Mouse (Mus musculus) limb, embryonic 13.5 days (tissue): ENCODE measurements around the gene Tmc2. TPM values are rescaled to one million over a fixed set of nuclear protein-coding genes. Genes with fewer than 3 reads are reported as not detected.

ENCODE experiments used
- ATAC-seq: fragments of 200-750 bp; cut with Nextera tagmentation; 2 replicates; pipeline ENCODE4 v1.8.0; 2017; ENCODE audit warnings: low read depth, moderate number of reproducible peaks, moderate TSS enrichment; ENCODE audit not compliant: low FRiP score
- H3K27ac ChIP-seq: fragments of 300-500 bp; sonication (generic); 2 replicates; pipeline ENCODE4 v1.5.1; 2015; ENCODE audit warnings: inconsistent platforms, mild to moderate bottlenecking, moderate library complexity
- H3K27me3 ChIP-seq: fragments of 300-500 bp; sonication (generic); 2 replicates; pipeline ENCODE4 v1.6.1; 2015; ENCODE audit warnings: mild to moderate bottlenecking, inconsistent platforms
- H3K36me3 ChIP-seq: fragments of 300-500 bp; sonication (generic); 2 replicates; pipeline ENCODE4 v1.6.1; 2015; ENCODE audit warnings: inconsistent platforms, mild to moderate bottlenecking, moderate library complexity
- H3K4me1 ChIP-seq: fragments of 300-500 bp; sonication (generic); 2 replicates; pipeline ENCODE4 v1.6.1; 2015; ENCODE audit warnings: inconsistent platforms
- H3K4me2 ChIP-seq: fragments of 300-500 bp; sonication (generic); replicated peaks from 2 replicates; pipeline ENCODE4 v1.6.1; 2015; ENCODE audit warnings: inconsistent platforms, mild to moderate bottlenecking, moderate library complexity
- H3K4me3 ChIP-seq: fragments of 300-500 bp; sonication (generic); 2 replicates; pipeline ENCODE4 v1.5.1; 2015; ENCODE audit warnings: moderate library complexity, mild to moderate bottlenecking, inconsistent platforms
- H3K9ac ChIP-seq: fragments of 300-500 bp; sonication (generic); 2 replicates; pipeline ENCODE4 v1.6.1; 2015; ENCODE audit warnings: mild to moderate bottlenecking, inconsistent platforms
- H3K9me3 ChIP-seq: fragments of 300-500 bp; sonication (generic); 2 replicates; pipeline ENCODE4 v1.6.1; 2016; ENCODE audit warnings: inconsistent platforms
- WGBS: fragments of 180-500 bp; shearing (Covaris S2); methylation state at CpG from one replicate; pipeline ENCODE4 v1.1.7; 2015; 5-methylcytosine and 5-hydroxymethylcytosine counted together
- polyA plus RNA-seq: library from polyadenylated mRNA; unstranded; fragments of >200 nt; fragmentation: Nextera tagmentation; extraction: Ambion mirVana; gene quantifications from 2 replicates; pipeline ENCODE4 v1.2.1, GENCODE M21; 2015

Tmc2 gene
- not detected in 2 replicates for polyA plus RNA-seq

DNA sequence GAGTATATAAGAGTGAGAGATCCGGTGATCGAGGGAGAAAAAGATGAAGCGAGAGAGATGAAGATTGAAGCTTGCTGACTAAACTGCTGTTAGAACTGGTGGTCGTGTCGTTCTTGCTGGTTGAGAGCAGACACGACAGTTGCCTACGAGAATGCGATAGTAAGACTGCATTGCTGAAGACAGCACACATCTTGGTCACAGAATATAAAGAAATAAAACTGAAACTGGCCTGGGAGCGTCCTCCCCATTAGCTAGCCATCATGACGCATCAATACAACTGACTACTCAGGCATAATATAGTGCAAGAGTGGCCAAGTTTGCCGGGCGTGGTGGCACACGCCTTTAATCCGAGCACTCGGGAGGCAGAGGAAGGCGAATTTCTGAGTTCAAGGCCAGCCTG lies at the start of gene Tmc2:
Gene Tmc2 (plus strand): TSS at position 301 of the 400 bp plus-strand sequence.
- Histone ChIP-seq H3K36me3 (no peaks in the 10 kb centered on the region), H3K4me3 (no peak within 1 kb of the TSS), H3K4me2 (no peak within 1 kb of the TSS), H3K27ac (no peak within 1 kb of the TSS), H3K4me1 (no peaks in the 10 kb centered on the region), H3K9ac (no peak within 1 kb of the TSS), H3K9me3 (peaks cover 5% of the 10 kb centered on the region; the same call in 1 of the 2 replicates), H3K27me3 (no peaks in the 10 kb centered on the region)
- WGBS, result 92% methylated on average over 16 of the region's 16 CpGs
- ATAC-seq, result no peak

- Histone ChIP-seq H3K4me3 (no peak overlapping the region), H3K9me3 (no peaks in the 10 kb centered on the region), H3K27ac (no peak overlapping the region), H3K36me3 (no peaks in the 10 kb centered on the region), H3K9ac (no peak overlapping the region), H3K4me1 (no peaks in the 10 kb centered on the region), H3K27me3 (no peaks in the 10 kb centered on the region), H3K4me2 (no peak overlapping the region)
- WGBS, result 73% methylated on average over 5 of the region's 5 CpGs
- no peak for ATAC-seq
Measured at GRCm38 (mm10) chr2:130146089-130146668, 48.8 kb upstream of the Tmc2 start.

GRCm38 (mm10) chr2:130155171-130155570 lies 39.8 kb upstream of the Tmc2 start:
- H3K36me3 ChIP-seq, result no peaks in the 10 kb centered on the region
- no peaks in the 10 kb centered on the region for H3K9me3 ChIP-seq
- no peaks in the 10 kb centered on the region for H3K27me3 ChIP-seq
- H3K27ac ChIP-seq, result no peak overlapping the region
- 86% methylated on average over 3 of the region's 3 CpGs for WGBS
- no peak overlapping the region for H3K4me3 ChIP-seq
- no peak overlapping the region for H3K9ac ChIP-seq
- no peak overlapping the region for H3K4me2 ChIP-seq
- H3K4me1 ChIP-seq, result no peaks in the 10 kb centered on the region
- ATAC-seq, result no peak

- H3K36me3 ChIP-seq, result no peaks in the 10 kb centered on the region
- H3K4me1 ChIP-seq, result no peaks in the 10 kb centered on the region
- no peak overlapping the region for H3K4me3 ChIP-seq
- no peak for ATAC-seq
- H3K4me2 ChIP-seq, result no peak overlapping the region
- no peak overlapping the region for H3K27ac ChIP-seq
- H3K27me3 ChIP-seq, result no peaks in the 10 kb centered on the region
- no peaks in the 10 kb centered on the region for H3K9me3 ChIP-seq
- no peak overlapping the region for H3K9ac ChIP-seq
Measured at GRCm38 (mm10) chr2:130155851-130156250, 39.1 kb upstream of the Tmc2 start.

GRCm38 (mm10) chr2:130157231-130158087 lies 37.5 kb upstream of the Tmc2 start:
- Histone ChIP-seq H3K36me3 (no peaks in the 10 kb centered on the region), H3K27ac (no peak overlapping the region), H3K4me2 (no peak overlapping the region), H3K4me1 (no peaks in the 10 kb centered on the region), H3K9ac (no peak overlapping the region), H3K4me3 (no peak overlapping the region), H3K27me3 (no peaks in the 10 kb centered on the region), H3K9me3 (no peaks in the 10 kb centered on the region)
- WGBS, result 83% methylated on average over 14 of the region's 14 CpGs
- no peak for ATAC-seq

DNA sequence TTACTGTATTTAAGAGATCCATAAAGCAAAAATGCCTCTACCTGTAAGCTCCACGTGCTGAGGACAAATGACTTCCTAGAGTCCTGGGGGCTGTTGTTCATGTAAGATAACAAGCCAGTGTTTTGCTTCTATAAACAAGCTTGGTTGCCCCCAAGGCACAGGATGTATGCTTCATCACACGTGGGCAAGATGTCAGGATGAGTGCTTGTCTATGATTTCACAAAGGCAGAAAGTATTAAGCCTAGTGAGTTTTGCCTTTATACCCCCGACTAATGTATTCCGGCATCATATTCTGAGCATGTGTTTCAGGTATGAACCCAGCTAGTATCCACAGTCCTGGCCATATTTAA lies 36.9 kb upstream of the Tmc2 start:
- 65% methylated on average over 4 of the region's 4 CpGs for WGBS
- H3K27me3 ChIP-seq, result no peaks in the 10 kb centered on the region
- no peak overlapping the region for H3K4me3 ChIP-seq
- H3K4me2 ChIP-seq, result no peak overlapping the region
- no peaks in the 10 kb centered on the region for H3K9me3 ChIP-seq
- ATAC-seq, result no peak
- H3K4me1 ChIP-seq, result no peaks in the 10 kb centered on the region
- H3K9ac ChIP-seq, result no peak overlapping the region
- no peaks in the 10 kb centered on the region for H3K36me3 ChIP-seq
- H3K27ac ChIP-seq, result no peak overlapping the region

GRCm38 (mm10) chr2:130162701-130163100 lies 32.3 kb upstream of the Tmc2 start:
- no peak overlapping the region for H3K9ac ChIP-seq
- peaks cover 32% of the 10 kb centered on the region for H3K36me3 ChIP-seq
- no peaks in the 10 kb centered on the region for H3K27me3 ChIP-seq
- no peak for ATAC-seq
- no peak overlapping the region for H3K4me3 ChIP-seq
- H3K4me1 ChIP-seq, result no peaks in the 10 kb centered on the region
- no peak overlapping the region for H3K4me2 ChIP-seq
- H3K9me3 ChIP-seq, result no peaks in the 10 kb centered on the region
- WGBS, result 86% methylated on average over 5 of the region's 5 CpGs
- H3K27ac ChIP-seq, result no peak overlapping the region

DNA sequence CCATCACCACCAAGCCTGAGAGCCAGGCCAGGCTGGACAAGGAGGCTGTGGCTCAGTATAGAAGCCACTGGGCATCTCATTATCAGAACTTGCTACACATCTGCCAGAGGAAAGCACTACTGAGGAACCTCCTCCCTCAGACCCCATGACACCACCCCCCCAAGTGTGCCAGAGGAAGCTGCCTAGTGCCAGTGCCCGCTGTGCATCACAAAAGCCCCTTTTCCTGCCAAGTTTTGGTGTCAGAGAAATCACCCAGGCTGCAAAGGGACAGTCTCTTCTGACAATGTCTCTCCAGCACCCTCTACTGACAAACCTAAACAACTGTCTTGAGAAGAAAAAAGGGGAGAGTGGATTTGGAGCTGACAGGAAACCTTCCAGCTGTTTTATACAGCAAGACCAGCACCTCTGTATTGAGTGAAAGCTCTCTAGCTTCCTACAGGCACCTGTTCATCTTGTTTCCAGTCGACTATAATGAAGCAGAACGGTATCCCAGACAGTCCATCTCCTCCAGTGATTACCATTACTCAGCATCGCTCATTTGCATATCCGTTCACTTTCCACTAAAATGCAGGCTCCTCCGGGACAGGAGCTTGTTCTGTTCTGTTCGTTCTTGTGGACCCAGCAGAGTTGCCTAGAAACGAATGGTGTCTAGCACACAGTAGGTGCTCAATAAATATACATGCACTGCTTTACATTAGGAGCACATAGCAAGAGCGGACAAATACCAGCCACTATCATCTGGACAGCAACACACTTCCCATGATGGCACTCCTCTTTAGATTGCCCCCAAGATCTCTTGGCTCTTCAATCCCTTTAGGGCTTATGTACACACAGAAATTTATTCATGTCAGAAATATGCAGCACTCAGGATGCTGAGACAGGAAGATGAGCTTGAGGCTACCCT lies 28.4 kb upstream of the Tmc2 start:
- H3K4me1 ChIP-seq, result no peaks in the 10 kb centered on the region

GRCm38 (mm10) chr2:130167861-130168260 lies 27.1 kb upstream of the Tmc2 start:
- 56% methylated on average over 3 of the region's 3 CpGs for WGBS
- no peak overlapping the region for H3K4me3 ChIP-seq
- no peaks in the 10 kb centered on the region for H3K4me1 ChIP-seq
- no peaks in the 10 kb centered on the region for H3K27me3 ChIP-seq
- H3K27ac ChIP-seq, result no peak overlapping the region
- ATAC-seq, result no peak
- H3K4me2 ChIP-seq, result no peak overlapping the region
- H3K9ac ChIP-seq, result no peak overlapping the region
- no peaks in the 10 kb centered on the region for H3K9me3 ChIP-seq
- peaks cover 73% of the 10 kb centered on the region for H3K36me3 ChIP-seq

More for the DNA sequence above, 28.4 kb upstream of the Tmc2 start:
- Histone ChIP-seq H3K36me3 (peaks cover 60% of the 10 kb centered on the region), H3K27ac (no peak overlapping the region), H3K9ac (no peak overlapping the region), H3K4me3 (no peak overlapping the region), H3K4me2 (no peak overlapping the region), H3K27me3 (no peaks in the 10 kb centered on the region), H3K9me3 (no peaks in the 10 kb centered on the region)
- ATAC-seq, result no peak; the same call in 1 of the 2 replicates
- WGBS, result 73% methylated on average over 9 of the region's 9 CpGs

DNA sequence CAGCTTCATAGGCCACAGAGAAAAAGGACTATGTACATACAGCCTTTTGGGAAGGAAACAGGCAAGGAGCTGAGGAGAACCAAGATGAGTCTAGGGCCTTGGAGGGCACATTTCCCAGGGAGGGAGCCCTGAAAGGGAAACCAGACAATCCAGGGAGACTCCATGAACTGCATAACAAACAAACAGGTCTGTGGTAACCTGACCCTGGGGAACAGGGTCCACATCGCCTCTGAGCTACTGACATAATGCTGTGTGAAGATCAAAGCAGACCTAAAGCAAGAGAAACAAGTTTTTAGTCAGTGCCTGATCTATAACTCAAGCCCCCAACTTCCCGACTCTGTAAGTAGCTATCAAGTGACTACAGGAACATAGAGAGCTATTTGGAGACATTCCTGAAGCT lies 23.3 kb upstream of the Tmc2 start:
- H3K27me3 ChIP-seq, result no peaks in the 10 kb centered on the region
- no peak overlapping the region for H3K9ac ChIP-seq
- no peak for ATAC-seq
- H3K4me1 ChIP-seq, result peaks cover 3% of the 10 kb centered on the region
- no peaks in the 10 kb centered on the region for H3K9me3 ChIP-seq
- H3K36me3 ChIP-seq, result peaks cover 87% of the 10 kb centered on the region
- H3K27ac ChIP-seq, result no peak overlapping the region
- no peak overlapping the region for H3K4me2 ChIP-seq
- WGBS, result 79% methylated on average over 2 of the region's 2 CpGs
- no peak overlapping the region for H3K4me3 ChIP-seq

- peak overlapping the region; percentile 80 for H3K4me2 ChIP-seq
- peak overlapping the region; percentile 100 for H3K9ac ChIP-seq
- no peaks in the 10 kb centered on the region for H3K9me3 ChIP-seq
- ATAC-seq, result no peak
- WGBS, result 72% methylated on average over 8 of the region's 8 CpGs
- H3K27me3 ChIP-seq, result no peaks in the 10 kb centered on the region
- peak overlapping the region; percentile 99 for H3K4me3 ChIP-seq
- H3K27ac ChIP-seq, result no peak overlapping the region
- H3K4me1 ChIP-seq, result peaks cover 16% of the 10 kb centered on the region
- H3K36me3 ChIP-seq, result peaks cover 51% of the 10 kb centered on the region
Measured at GRCm38 (mm10) chr2:130176820-130177219, 18.2 kb upstream of the Tmc2 start.

- Histone ChIP-seq H3K27me3 (no peaks in the 10 kb centered on the region), H3K4me2 (peak overlapping the region; percentile 80), H3K9ac (peak overlapping the region; percentile 100), H3K4me3 (peak overlapping the region; percentile 99), H3K9me3 (no peaks in the 10 kb centered on the region), H3K4me1 (peaks cover 16% of the 10 kb centered on the region), H3K27ac (peak overlapping the region; percentile 98), H3K36me3 (peaks cover 35% of the 10 kb centered on the region)
- 0% methylated on average over 11 of the region's 11 CpGs for WGBS
- no peak for ATAC-seq
Measured at GRCm38 (mm10) chr2:130178381-130178705, 16.7 kb upstream of the Tmc2 start.
